In the genomic region with DNA sequence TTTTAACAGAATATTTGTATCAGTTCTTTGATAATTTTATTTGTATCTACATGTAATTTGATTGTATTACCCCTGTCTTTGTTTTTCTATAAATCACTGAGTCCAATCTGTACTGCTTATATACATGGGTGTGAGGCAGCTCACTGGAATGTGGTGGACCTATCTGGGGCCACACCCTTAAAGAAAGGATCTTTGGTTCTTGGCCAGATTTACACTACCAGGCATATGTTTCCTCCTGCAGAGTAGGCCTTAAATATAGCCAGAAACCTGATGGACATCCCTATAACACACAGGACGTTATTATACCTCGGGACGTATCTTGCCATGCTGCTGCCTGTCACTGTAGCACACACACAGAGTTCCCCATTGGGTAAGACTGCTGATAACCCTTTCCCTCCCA, we compare ENCODE assay signal across 36 mouse cellular contexts. TPM values are rescaled to one million over a fixed set of nuclear protein-coding genes. Genes with fewer than 3 reads are reported as not detected.
"Had no signal": no experiment of that assay in that cellular context is flagged by ENCODE, and none has a peak within 500 bp of the region (broad histone marks: within the 10 kb centered on the region; RNA-seq: fewer than 3 reads in every experiment).

No protein-coding gene starts in this region.

- DNase-seq: left cerebral cortex, postnatal 4 days; liver; liver, embryonic 13.5 days; liver, postnatal 0 days; lung, adult 18-20 months; lung, adult 2 months; lung, embryonic 14.5 days; lung, postnatal 10 days; lung, postnatal 14 days; lung, postnatal 36 days; lung, postnatal 4 days; midbrain, embryonic 14.5 days had no signal

- H3K36me3 ChIP-seq: limb, embryonic 10.5 days; limb, embryonic 12.5 days; limb, embryonic 13.5 days; limb, embryonic 15.5 days; liver, embryonic 12.5 days; liver, embryonic 13.5 days; liver, embryonic 15.5 days; lung, embryonic 15.5 days; midbrain, embryonic 10.5 days; midbrain, embryonic 12.5 days; midbrain, embryonic 13.5 days; midbrain, embryonic 15.5 days had no signal

- H3K27ac ChIP-seq: limb, embryonic 10.5 days; limb, embryonic 12.5 days; limb, embryonic 13.5 days; limb, embryonic 15.5 days; liver, embryonic 12.5 days; liver, embryonic 13.5 days; liver, embryonic 14.5 days; liver, embryonic 15.5 days; lung, embryonic 15.5 days; macrophage; midbrain, embryonic 10.5 days; midbrain, embryonic 12.5 days; midbrain, embryonic 13.5 days; midbrain, embryonic 15.5 days had no signal

- H3K4me3 ChIP-seq: limb, embryonic 10.5 days; limb, embryonic 12.5 days; limb, embryonic 13.5 days; limb, embryonic 15.5 days; liver, embryonic 12.5 days; liver, embryonic 13.5 days; liver, embryonic 15.5 days; lung, embryonic 15.5 days; megakaryocyte, embryonic 14.5 days; midbrain, embryonic 10.5 days; midbrain, embryonic 12.5 days; midbrain, embryonic 13.5 days; midbrain, embryonic 15.5 days; myocyte had no signal

- H3K4me1 ChIP-seq: limb, embryonic 10.5 days; limb, embryonic 12.5 days; limb, embryonic 13.5 days; limb, embryonic 15.5 days; liver, embryonic 12.5 days; liver, embryonic 13.5 days; liver, embryonic 15.5 days; lung, embryonic 15.5 days; megakaryocyte, embryonic 14.5 days; midbrain, embryonic 10.5 days; midbrain, embryonic 12.5 days; midbrain, embryonic 13.5 days; midbrain, embryonic 15.5 days had no signal

- H3K27me3 ChIP-seq: limb, embryonic 12.5 days; limb, embryonic 13.5 days; limb, embryonic 15.5 days; liver, embryonic 12.5 days; liver, embryonic 13.5 days; liver, embryonic 15.5 days; lung, embryonic 15.5 days; megakaryocyte, embryonic 14.5 days; midbrain, embryonic 12.5 days; midbrain, embryonic 13.5 days; midbrain, embryonic 15.5 days had no signal

- ATAC-seq: liver, embryonic 12.5 days; liver, postnatal 0 days; lung, postnatal 0 days; midbrain, embryonic 13.5 days; midbrain, embryonic 15.5 days; midbrain, embryonic 16.5 days had no signal

RNA-seq across cellular contexts. Expression of gene Pjvk, which starts 36.3 kb away (rescaled TPM):
- total RNA-seq: left cerebral cortex, postnatal 14 days; liver, adult 2 months; megakaryocyte-erythroid progenitor cell, adult 5-6 weeks; midbrain, postnatal 0 days; monocyte, adult 5-6 weeks had no signal
- polyA plus RNA-seq: liver, adult 2 months; liver, embryonic 11.5 days; liver, embryonic 12.5 days; liver, embryonic 13.5 days; liver, embryonic 14.5 days; liver, embryonic 15.5 days; liver, embryonic 16.5 days; liver, postnatal 0 days; lung, adult 2 months had no signal
